Mouse (Mus musculus): ENCODE measurements around the gene Apex2. TPM values are rescaled to one million over a fixed set of nuclear protein-coding genes. Genes with fewer than 3 reads are reported as not detected.

Apex2 gene
- polyA plus RNA-seq (2012), result 0.33 and 0.39 TPM in 2 replicates

DNA sequence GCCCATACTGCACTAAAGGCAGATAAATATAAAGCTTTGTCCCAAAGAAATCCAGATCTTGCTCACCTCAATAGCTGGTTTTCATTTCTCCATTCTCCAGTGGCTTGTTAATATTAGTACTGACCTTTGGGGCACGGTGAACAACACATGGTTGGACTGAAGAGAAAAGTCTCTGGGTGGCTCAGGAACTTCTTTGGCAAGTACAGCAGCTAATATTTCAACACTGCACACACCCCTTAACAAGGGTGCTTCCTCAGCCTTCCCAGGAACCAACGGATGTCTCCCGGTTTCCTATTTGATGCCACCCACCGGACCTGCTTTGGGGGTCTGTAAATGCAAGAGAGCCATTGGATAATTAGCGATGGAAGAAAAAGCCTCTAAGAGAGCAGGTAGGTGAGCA, at the start of gene Apex2:
TSS of gene Apex2 (minus strand) at position 173 of the 400 bp plus-strand sequence.
- Histone ChIP-seq H3K36me3 (ENCODE audit: control insufficient read depth) (peaks cover 16% of the 10 kb centered on the region), H3K9me3 (ENCODE audit: control insufficient read depth, low read length) (no peaks in the 10 kb centered on the region), H3K4me3 (replicated peaks) (peak within 1 kb of the TSS; percentile 86), H3K4me1 (ENCODE audit: control insufficient read depth) (peaks cover 47% of the 10 kb centered on the region), H3K27me3 (ENCODE audit: control insufficient read depth) (no peaks in the 10 kb centered on the region; the same call in 1 of the 2 replicates)
- TF ChIP-seq GATA1 (IDR thresholded peaks at IDR 0.05; ENCODE audit: low read length), result no peak
- TF ChIP-seq TAL1 (IDR thresholded peaks at IDR 0.05; ENCODE audit: low read length), result no peak

DNA sequence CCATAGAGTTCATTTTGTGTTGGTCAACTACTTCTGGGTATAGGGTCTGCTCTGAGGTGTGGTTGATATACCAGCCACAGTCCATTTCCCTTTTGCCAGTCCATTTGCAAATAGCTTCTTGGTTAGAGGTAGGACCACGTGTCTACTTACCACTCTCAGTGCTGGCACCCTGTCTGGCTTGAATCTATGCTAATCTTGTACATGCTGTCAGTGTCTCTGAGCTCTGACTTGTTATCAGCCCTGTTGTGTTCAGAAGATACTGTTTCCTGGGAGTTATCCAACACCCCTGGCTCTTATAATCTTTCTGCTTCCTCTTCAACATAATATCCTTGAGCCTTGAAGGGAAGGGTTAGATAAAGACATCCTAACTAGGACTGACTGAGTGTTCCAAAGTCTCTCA, 46.8 kb upstream of the Apex2 start:
- TF ChIP-seq TAL1 (IDR thresholded peaks at IDR 0.05; ENCODE audit: low read length) (no peak), GATA1 (IDR thresholded peaks at IDR 0.05; ENCODE audit: low read length) (no peak)
- Histone ChIP-seq H3K36me3 (ENCODE audit: control insufficient read depth) (no peaks in the 10 kb centered on the region), H3K27me3 (ENCODE audit: control insufficient read depth) (no peaks in the 10 kb centered on the region), H3K4me3 (replicated peaks) (no peak overlapping the region), H3K4me1 (ENCODE audit: control insufficient read depth) (peaks cover 12% of the 10 kb centered on the region), H3K9me3 (ENCODE audit: control insufficient read depth, low read length) (no peaks in the 10 kb centered on the region)

DNA sequence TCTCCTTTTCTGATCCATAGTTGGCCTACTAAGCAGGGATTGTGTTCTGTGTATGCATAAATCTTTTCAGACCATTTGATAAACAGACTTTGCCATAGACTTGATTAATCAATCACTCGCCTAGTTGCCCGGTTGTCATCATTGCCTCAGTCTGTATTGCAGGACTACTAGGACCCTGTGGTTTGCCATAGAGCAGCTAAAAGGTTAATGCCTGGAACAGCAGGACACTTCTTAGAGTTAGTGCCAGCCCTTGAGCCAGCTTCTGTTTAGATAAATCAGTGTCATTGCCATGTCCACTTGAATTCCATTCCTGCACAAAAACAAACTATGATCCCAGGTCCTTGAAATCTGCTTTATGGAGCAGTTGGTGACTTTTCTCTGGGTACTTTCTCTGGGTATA, 9.2 kb upstream of the Apex2 start:
- Histone ChIP-seq H3K4me1 (ENCODE audit: control insufficient read depth) (peaks cover 21% of the 10 kb centered on the region), H3K36me3 (ENCODE audit: control insufficient read depth) (peaks cover 3% of the 10 kb centered on the region)
- TF ChIP-seq GATA1 (IDR thresholded peaks at IDR 0.05; ENCODE audit: low read length) (no peak), TAL1 (IDR thresholded peaks at IDR 0.05; ENCODE audit: low read length) (no peak)

DNA sequence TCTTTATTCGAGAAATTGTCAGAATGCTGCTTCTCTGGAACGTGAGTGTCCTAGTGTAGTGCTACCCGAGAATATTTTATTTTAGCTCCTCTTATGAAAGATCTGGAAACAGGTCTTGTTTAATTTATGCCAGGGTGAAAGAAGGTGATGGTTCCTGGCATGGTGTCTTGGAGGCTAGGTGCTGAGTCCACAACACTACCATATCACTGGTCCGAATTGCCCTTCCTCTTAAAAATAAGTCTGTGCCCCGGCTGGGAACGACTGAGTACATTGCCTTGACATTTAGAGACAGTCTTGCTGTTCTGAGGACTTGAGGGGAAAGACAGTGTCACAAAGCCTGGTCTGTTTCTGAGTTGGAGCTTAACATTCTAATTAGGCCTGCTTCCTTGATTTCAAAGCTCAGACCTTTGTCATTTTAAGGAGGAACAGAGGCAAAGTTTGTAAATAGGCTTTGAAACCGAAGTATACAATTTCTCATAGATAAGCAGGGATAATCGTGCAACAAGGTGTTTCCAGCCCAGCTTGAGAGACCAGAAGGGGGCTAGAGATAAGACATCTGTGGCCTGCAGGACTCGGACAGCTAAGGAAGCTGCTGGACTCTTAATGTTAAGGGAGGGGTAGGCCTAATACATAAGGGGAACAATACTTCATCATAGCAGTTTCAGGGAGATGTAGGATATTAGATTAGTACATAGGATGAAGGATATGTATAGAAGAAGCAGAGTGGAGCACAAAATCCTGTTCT, 5.5 kb upstream of the Apex2 start:
- Histone ChIP-seq H3K36me3 (ENCODE audit: control insufficient read depth) (peaks cover 3% of the 10 kb centered on the region), H3K27me3 (ENCODE audit: control insufficient read depth) (no peaks in the 10 kb centered on the region), H3K4me3 (replicated peaks) (peak overlapping the region; percentile 24), H3K9me3 (ENCODE audit: control insufficient read depth, low read length) (no peaks in the 10 kb centered on the region), H3K4me1 (ENCODE audit: control insufficient read depth) (peaks cover 29% of the 10 kb centered on the region)
- TF ChIP-seq GATA1 (IDR thresholded peaks at IDR 0.05; ENCODE audit: low read length) (peak; percentile 56; the same call in 1 of the 2 replicates), TAL1 (IDR thresholded peaks at IDR 0.05; ENCODE audit: low read length) (peak; percentile 63)

More for the DNA sequence above, 9.2 kb upstream of the Apex2 start:
- H3K27me3 ChIP-seq (ENCODE audit: control insufficient read depth), result no peaks in the 10 kb centered on the region
- H3K4me3 ChIP-seq (replicated peaks), result no peak overlapping the region
- H3K9me3 ChIP-seq (ENCODE audit: control insufficient read depth, low read length), result no peaks in the 10 kb centered on the region

DNA sequence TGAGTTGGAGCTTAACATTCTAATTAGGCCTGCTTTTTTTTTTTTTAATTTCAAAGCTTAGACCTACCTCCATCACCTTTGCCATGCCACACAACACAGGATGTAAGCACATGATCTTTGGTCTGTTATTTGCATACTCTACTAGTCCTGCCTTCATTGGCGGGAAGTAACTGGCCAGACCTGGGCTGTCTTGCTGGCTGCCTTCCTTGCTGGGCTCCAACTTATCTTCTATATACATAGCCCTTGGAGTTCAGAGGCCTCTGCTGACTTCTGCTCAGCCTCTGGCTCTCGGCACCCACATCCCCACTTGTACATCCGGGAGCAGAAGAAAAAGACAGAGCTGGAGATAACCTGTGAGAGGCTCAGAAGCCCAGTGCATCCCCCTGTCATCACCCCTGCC, 4.5 kb upstream of the Apex2 start:
- Histone ChIP-seq H3K36me3 (ENCODE audit: control insufficient read depth) (peaks cover 3% of the 10 kb centered on the region), H3K4me3 (replicated peaks) (no peak overlapping the region), H3K9me3 (ENCODE audit: control insufficient read depth, low read length) (no peaks in the 10 kb centered on the region), H3K27me3 (ENCODE audit: control insufficient read depth) (no peaks in the 10 kb centered on the region), H3K4me1 (ENCODE audit: control insufficient read depth) (peaks cover 37% of the 10 kb centered on the region)
- TF ChIP-seq GATA1 (IDR thresholded peaks at IDR 0.05; ENCODE audit: low read length) (no peak), TAL1 (IDR thresholded peaks at IDR 0.05; ENCODE audit: low read length) (no peak)

DNA sequence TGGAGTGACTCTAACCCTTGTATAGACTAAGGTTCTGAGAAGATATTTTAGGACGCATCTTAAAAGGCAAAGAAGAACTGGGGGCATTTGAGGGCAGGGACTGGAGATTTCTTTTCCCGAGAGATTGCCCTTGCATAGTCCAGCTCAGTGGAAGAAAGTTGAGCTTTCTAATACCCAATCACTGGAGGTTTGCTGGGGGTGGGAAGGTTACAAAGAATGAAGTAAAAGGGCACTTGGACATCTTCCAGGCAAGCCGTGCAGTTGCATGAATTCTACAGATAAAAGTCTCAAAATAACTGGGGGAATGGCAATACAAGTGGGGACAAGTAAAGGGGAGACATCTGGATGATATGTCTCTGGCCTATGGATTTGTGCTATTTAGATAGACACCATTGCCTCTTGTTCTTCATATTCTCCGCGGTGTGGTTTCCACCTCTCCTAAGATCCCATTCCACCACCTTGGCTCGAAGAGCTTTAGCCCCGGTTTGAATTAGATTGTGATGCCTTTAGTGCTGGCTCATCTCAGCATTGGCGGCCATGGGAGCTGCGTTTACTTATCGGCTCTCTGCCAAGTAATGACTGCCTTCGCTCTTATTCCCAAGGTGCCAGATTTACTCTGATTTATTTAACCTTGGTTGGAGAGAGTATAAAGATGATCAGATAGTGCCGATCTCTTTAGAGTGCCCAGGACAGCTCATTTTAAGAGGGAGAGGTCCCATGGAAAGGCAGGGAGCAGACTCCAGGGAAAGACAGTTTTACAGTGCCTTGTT, 3.8 kb upstream of the Apex2 start:
- TF ChIP-seq GATA1 (IDR thresholded peaks at IDR 0.05; ENCODE audit: low read length) (no peak), TAL1 (IDR thresholded peaks at IDR 0.05; ENCODE audit: low read length) (no peak)
- peaks cover 3% of the 10 kb centered on the region for H3K36me3 ChIP-seq (ENCODE audit: control insufficient read depth)
- H3K27me3 ChIP-seq (ENCODE audit: control insufficient read depth), result no peaks in the 10 kb centered on the region
- no peak overlapping the region for H3K4me3 ChIP-seq (replicated peaks)
- H3K9me3 ChIP-seq (ENCODE audit: control insufficient read depth, low read length), result no peaks in the 10 kb centered on the region
- H3K4me1 ChIP-seq (ENCODE audit: control insufficient read depth), result peaks cover 44% of the 10 kb centered on the region

DNA sequence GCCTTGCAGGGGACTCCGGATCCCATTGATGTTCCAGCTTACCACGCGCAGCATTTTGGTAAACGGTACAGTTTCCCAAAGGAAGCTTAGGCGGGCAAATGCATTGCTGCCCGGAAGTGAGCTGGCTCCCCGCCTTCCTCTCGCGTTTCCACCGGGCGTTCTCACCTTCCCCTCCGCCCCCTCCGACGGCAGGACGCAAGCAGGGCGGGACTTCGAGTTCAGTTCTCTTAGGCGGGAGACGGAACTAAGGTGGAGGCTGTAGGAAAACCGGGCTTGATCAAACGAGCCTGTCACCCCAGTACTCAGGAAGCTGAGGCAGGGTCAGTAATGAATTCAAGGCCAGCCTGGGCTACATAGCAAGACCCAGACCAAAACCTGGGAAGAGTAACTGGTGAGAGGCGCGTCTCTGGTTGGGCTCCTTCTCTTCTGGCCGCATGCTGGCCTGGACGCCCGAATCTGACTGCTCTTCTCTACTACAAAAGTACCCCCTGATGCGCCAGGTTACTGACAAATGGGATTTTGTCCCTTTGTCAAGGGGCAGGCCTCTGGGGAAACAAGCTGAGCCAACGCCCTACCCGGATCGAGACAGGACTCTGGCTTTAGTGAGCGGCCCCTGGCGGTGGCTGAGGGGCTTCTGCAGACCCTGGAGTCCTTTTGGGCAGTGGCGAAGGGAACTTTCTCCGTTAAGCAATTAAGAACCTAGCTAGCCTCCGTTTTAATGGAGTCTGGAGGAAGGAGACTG, 1.5 kb downstream of the Apex2 start, which contains the start of gene Pfkfb1:
TSS of gene Pfkfb1 (plus strand) at position 207 of the 742 bp plus-strand sequence.
- H3K36me3 ChIP-seq (ENCODE audit: control insufficient read depth), result peaks cover 25% of the 10 kb centered on the region
- peak within 1 kb of the TSS; percentile 86 for H3K4me3 ChIP-seq (replicated peaks)
- no peaks in the 10 kb centered on the region for H3K9me3 ChIP-seq (ENCODE audit: control insufficient read depth, low read length)
- no peaks in the 10 kb centered on the region; the same call in 1 of the 2 replicates for H3K27me3 ChIP-seq (ENCODE audit: control insufficient read depth)
- TF ChIP-seq TAL1 (IDR thresholded peaks at IDR 0.05; ENCODE audit: low read length) (no peak), GATA1 (IDR thresholded peaks at IDR 0.05; ENCODE audit: low read length) (no peak)
- peaks cover 35% of the 10 kb centered on the region for H3K4me1 ChIP-seq (ENCODE audit: control insufficient read depth)

DNA sequence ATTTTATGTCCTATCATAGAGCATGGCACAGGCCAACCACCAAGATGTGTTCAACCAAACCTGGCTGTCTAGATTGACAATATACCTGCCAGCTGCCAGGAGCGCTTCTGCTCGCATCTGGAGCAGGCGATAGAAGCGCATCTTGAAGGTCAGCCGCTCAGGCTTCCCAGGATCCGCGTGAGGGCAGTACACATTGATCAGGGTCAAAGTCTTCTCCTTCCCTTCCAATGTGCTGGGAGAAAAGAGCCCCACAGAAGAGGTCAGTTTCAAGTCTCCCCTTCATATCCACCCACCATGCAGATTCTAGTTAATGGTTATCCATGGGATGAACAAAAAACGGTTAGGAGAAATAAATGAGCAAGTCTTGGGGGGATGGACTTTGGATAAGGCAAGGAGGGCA, 4.6 kb downstream of the Apex2 start:
- peaks cover 33% of the 10 kb centered on the region for H3K4me1 ChIP-seq (ENCODE audit: control insufficient read depth)
- no peaks in the 10 kb centered on the region; the same call in 1 of the 2 replicates for H3K27me3 ChIP-seq (ENCODE audit: control insufficient read depth)
- peaks cover 47% of the 10 kb centered on the region for H3K36me3 ChIP-seq (ENCODE audit: control insufficient read depth)
- no peaks in the 10 kb centered on the region for H3K9me3 ChIP-seq (ENCODE audit: control insufficient read depth, low read length)
- H3K4me3 ChIP-seq (replicated peaks), result no peak overlapping the region
- TF ChIP-seq TAL1 (IDR thresholded peaks at IDR 0.05; ENCODE audit: low read length), result no peak
- no peak for TF ChIP-seq GATA1 (IDR thresholded peaks at IDR 0.05; ENCODE audit: low read length)
